Mouse (Mus musculus): ENCODE measurements around the gene Nrgn.
A peak's percentile ranks its signal among the peaks of the same experiment; 100 is the strongest.

Nrgn gene

DNA sequence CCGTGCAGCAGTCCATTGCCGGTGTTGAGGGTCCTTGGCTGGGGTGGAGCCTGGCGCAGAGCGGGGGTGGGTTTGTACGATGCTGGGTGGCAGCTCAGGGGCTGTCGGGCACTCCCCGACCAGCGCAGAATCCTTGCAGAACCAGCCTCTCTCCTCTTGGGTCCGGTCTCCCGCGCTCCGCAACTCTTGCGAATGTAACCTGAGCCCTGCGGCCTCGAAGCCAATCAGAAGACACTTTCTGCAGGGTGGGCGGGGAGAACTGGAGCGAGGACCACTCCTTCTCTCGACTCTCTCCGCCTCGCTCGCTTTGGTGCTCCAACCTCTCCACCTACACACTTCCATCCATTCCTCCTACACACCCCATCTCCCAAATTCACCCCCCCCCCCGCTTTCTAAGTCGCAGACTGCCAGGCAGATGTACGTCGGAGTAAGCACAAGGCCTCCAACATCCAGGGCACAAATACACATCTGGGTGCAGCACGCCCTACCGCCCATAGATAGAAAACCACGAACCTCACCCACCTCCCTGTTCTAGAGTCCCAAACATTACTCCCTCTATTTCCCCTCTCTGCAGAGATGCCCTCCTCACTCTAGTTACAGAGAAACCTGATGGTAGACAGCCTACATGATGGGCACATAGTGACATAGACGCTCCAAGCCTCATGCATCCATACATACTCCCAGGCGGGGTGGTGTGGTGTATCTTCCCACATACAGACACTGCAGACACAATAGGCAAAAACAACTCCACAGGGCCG lies at the start of gene Nrgn:
Nrgn (minus strand) TSS at position 369 of the 758 bp plus-strand sequence.
- peak; percentile 79 for DNase-seq (ENCODE audit: low spot score)

DNA sequence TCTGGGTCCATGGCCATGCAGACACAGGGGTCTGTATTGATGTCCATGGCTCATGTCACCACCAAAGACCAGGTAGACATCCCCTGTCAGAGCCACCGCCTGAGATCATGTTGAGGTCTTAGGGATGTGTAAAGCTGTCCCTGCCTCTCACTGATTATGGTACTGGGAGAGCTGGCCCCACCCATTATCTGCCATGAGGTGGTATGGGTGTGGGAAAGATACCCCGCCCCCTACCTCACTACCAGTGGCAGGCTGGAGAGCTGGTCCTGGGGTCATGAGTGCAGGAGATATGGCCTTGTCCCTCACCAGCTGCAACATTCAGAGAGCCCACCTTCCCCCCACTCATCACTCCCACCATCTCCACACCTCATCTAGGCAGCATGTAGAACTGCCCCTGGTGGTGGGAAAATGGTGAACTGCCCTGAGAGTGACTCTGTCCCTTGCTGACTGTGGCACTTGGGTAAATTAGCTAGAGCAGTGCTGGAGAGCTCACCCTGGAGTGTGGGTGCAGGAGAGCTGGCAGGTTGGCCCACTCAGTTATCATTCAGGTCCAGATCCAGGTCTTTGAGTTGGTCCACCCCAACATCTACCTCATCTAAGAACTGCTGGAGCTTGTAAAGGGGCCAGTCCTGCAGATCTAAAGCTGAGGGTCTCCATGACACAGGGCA lies 48.0 kb upstream of the Nrgn start:
- no peak for DNase-seq (ENCODE audit: low spot score)

DNA sequence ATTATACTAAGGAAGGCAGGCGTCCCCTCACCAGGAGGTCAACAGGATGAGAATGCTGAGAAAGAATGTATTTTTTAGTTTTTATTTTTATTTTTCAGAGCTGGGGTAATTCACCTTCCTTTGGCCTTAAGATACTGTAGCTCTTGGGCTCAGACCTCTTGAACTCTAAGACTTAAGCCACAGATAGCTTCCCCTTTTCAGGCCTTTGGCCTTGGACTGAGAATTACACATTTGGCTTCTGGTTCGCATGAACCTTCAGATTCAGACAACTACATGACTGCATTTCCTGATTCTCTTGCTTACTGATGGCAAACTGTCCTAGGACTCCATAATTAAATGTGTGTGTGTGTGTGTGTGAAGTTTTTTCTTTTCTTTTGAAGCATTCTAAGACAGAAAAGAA lies 45.9 kb upstream of the Nrgn start:
- no peak for DNase-seq (ENCODE audit: low spot score)

DNA sequence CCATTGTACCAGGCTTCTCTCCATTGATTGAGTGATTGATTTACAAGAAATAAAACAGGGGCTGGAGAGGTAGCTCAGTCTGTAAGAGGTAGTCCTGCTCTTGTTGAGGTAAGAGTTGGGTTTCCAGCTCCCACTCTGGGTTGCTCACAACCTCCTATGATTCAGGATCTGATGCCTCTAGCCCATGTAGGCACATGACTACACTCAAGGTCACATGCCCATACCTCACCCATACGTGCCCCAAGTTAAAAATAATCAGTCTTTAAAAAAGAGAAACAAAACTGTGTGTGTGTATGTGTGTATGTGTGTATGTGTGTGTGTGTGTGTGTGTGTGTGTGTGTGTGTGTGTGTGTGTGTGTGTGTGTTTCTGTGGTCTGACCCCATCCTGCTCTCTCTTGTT lies 42.9 kb upstream of the Nrgn start:
- DNase-seq (ENCODE audit: low spot score): no peak

DNA sequence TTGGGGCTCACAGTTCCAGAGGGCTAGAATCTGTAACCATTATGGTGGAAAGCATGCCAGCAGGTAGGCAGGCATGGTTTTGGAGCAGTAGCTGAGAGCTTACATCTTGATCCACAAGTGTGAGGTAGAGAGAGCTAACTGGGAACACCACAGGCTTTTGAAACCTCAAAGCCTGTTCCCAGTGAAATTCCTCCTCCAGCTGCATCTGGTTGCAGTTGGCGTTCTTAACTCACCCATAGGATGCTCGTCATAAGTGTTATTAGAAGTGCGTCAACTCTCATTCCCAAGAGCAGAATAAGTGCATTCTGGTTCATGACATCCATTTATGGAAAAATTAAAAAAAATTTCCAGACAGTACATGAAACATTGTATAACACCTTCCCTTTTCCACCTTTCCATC lies 41.0 kb upstream of the Nrgn start:
- DNase-seq (ENCODE audit: low spot score): no peak

DNA sequence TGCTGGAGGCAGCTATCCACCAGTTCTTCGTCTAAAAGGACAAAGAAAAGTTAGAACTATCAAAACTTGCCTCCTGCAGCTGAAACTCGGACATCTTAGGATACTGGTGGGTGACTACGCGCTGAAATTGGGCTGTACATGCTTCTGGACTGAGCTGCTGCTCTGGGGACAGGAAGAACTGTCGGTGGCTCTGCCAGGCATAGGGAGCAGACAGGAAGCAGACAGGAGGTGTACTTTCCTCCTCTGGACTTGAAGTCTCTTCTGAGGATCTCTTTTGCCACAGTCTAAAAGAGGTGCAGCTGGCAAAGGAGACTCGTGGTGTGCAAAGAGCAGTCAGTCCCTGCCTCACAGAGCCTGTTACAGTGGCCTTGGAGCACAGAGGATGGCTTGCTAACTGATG lies 39.9 kb upstream of the Nrgn start:
- DNase-seq (ENCODE audit: low spot score): no peak

DNA sequence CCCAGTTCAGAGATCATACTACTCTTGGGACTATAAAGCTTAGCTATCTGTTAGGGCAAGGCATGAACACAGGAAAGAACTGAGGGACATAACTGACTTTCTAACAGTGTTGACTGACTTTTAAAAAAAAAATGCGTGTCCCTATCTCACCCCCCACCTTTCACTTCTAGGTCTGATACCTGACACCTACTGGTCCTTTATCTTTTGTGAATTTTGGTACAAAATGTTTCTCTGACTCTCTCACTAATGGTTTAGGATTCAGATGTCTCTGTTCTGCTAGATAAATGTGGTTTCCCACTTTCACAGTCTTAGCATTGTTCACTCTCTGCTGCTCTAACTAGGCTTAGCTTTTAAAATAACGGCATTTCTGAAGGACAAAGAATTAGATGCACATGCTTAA lies 39.3 kb upstream of the Nrgn start:
- no peak for DNase-seq (ENCODE audit: low spot score)

DNA sequence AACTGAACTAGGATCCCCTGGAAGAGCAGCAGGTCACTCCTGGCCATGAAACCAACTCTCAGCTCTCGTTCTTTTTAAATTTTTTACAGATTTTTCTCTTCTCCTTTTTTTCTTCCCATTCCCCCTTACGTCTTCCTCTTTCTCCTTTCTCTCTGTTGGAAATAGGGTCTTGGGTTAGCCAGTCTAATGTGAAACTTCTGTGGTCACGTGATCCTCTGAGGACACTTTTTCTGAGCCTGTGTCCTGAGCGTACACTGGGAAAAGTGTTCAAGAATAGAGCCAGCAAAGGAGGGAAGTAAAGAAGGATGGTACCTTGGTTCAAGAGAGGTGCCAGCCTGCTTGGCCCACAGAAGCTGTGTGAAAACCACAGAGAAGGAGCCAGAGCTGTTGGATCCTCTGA lies 37.7 kb upstream of the Nrgn start:
- DNase-seq (ENCODE audit: low spot score): no peak

DNA sequence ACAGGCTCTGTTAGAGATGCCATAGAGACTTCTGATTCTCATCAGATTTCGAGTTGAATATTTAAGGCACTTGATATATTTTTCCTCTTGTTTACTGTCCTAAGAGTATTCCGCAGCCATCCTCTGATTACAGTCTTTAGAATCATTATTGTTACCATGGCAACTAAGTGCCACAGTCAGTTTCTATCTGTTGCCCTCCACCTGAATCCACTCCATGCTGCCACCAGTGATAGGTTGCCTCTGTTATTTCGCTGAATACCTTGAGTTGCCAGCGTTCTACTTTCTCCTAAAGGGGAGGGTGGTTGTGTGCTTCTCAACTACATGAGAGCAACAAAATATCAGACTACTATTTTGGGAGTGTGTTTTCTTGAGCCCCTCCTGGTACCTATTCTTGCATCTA lies 34.0 kb upstream of the Nrgn start:
- DNase-seq (ENCODE audit: low spot score): no peak

DNA sequence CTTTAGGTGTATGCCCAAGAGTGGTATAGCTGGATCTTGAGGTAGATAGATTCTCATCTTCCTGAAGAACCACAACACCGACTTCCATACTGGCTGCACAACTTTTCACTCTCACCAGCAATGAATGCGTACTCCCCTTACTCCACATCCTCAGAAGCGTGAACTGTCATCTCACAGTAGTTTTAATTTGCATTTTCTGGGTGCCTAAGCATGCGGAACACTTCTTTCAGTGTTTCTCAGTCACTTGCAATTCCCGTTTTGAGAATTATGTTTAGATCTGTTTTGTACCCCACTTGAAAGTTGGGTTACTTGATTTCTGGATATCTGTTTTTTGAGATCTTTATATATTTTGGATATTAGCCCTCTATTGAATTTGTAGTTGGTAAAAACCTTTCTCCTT lies 30.9 kb upstream of the Nrgn start:
- DNase-seq (ENCODE audit: low spot score): no peak

DNA sequence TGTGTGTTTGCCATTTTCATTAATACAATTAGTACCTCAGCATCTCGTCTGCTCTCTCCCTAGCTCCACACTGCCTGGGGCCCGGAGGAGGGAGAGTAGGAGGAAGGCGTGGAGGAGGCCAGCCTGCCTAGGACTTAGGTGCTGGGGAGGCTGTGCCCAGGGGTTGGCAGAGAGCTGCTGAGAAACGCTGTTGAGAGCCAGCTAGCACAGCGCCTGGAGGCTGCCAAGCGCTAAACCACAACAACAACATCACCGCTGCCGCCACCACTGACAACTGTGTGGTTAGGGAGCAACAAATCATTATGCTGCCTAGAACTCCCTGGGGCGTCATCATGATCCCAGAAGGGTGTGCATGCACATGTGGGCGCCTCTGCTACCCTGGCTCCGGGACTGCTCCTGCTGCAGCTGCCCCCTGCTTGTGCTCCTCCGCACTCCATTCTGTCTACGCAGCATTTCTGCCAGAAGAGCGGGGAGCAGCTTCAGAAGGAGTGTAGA lies 23.8 kb upstream of the Nrgn start:
- no peak for DNase-seq (ENCODE audit: low spot score)

DNA sequence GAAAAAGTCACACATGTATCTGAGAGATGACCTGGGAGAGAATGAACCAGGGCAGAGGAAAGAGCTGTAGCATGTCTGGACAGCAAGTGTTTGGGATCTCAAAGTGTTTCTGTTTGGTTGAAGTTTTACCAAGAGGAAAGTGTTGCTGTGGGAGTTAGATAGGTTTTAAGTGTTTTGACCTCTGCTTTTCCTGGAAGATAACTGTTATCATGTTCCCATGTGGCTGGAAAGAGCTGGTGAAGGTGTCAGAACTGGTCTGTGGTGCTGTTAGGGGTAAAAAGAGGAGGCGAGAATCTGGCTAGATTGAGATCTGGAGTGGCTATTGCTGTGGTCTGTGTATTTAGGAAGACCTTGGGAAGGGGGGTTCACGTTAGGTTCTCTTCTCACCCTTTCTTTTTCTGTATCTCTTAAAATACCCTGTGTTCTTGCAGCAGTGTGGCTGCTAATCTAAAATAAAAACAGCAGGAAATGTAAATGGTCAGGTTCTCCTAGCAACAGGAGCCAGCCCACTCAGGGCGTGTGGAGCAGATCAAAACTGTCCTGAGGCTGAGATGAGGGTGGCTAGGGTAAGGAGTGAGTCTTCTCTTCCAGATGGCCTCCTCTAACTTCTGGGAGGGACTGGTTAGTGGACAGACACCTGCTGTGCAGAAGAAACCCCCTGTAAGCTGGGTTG lies 19.6 kb upstream of the Nrgn start:
- DNase-seq (ENCODE audit: low spot score): no peak

DNA sequence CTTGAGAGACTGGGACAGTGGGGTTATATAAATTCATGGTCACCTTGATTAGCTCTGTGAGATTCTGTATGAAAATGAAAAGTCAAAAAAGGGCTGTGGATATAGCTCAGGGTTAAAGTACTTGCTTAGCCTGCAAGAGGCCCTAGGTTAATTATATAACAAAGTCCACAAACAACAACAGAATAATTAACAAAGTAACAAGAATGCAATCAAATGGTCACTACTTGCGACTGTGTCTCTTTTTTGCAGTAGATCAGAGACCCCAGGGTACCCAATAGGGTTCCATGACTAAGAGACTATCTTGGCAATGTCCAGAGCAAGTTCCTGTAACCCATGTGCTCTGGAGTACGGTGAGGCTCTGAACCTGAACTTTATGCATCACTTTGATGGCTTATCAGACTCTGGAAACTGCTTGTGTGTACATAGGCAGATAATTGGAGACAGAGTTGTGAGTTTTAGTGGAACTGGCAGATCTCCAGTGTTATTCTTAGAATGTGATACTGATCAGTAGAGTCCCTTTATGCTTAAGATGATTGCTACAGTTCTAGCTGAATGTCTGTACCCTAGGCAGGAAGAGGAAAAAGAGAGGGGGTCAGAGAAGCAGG lies 16.6 kb upstream of the Nrgn start:
- peak; percentile 51 for DNase-seq (ENCODE audit: low spot score)

DNA sequence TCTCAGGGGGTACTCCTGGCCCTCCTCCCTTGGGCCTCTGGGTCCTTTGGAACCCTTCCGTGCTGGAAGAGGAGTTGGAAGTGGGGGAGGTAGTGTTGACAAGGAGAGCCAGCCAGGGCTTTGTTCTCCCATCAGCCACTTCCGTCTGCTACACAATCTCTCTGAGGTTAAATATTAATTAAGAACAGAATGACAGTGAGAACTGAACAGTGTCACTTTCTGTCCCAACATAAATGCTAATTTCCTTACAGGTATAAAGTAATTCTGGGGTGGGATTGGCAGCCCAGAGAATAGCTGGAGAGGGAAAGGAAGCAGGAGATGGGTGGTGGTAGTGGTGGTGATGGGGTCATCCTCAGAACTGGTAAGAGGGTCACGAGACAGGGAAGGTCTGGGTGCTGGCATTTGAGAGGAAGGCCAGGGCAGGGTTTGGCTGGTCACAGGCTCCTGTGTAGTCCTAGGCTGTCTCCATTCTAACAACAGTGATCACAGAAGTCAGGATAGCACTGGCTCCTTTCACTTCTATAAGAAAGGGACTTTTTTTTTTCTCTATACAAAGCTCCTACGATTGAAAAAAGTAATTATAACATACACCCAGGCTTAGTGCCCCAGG lies 16.0 kb upstream of the Nrgn start:
- DNase-seq (ENCODE audit: low spot score): peak; percentile 26

DNA sequence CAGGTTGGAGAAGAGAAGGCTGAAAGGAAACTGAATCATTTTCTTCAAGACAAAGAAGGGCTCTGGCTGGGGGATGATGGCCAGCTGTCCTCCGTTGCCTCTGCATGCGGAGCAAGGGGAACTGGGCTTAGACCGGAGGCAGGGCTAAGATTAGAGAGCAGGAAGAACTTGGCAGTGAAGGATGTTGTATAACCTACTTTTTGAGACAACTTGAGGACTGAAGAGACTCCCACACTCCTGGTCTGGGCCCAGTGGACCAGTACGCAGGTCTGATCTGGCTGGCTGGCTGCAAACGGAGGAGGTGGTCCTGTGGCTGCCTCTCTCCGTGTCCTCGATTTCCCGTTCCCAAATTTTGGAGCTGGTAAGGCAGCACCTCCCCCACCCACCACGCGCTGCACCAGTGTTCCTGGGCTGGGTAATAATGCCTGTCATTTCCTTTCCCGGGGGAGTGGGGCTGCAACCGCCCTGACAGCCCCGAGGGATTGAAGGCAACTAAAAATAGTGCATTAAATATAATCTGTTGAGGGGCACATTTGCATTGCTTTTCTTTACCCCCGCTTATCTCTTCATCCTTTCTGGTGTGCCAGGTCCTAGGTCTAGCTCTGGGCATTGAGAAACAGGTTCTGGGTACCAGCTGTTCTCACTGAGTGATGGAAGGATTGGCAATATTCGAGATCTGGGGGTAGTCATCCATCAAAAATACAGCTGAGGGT lies 15.3 kb upstream of the Nrgn start:
- DNase-seq (ENCODE audit: low spot score): no peak

DNA sequence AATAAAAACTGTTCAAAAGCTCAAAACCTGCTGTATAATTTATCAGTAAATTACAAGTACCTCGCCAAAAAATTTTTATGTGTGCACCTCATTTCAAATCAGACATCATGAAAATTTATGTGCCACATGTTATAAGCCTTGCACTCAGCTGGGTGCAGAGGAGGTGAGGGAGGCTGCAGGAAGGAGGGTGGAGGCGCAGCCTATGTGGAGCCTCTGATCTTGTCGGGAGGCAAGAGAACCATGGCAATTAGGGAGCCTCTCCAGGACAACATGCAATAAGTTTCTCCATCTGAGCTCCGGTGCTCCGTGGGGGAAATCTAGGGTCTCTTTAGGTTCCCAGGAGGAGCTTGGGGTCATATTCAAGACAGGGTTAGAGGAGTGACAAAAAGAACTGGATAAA lies 14.8 kb upstream of the Nrgn start:
- DNase-seq (ENCODE audit: low spot score): no peak

DNA sequence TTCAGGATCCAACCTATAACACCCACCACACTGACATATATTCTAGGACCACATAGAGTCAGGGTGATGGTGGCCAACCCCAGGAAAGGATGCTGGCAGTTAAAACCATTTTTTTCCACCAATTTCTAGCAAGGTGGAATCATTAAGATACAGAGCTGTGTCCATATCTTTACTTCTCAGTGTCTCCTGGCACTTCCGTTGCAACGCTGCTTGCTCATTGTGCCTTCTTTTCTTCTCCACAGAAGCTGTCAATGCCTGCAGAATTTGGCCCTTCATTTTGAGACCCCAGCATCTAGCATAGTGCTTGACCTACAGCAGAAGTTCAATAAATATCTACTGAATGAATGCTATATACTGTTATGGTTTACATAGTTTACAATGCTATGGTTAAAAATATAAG lies 14.3 kb upstream of the Nrgn start:
- DNase-seq (ENCODE audit: low spot score): no peak

DNA sequence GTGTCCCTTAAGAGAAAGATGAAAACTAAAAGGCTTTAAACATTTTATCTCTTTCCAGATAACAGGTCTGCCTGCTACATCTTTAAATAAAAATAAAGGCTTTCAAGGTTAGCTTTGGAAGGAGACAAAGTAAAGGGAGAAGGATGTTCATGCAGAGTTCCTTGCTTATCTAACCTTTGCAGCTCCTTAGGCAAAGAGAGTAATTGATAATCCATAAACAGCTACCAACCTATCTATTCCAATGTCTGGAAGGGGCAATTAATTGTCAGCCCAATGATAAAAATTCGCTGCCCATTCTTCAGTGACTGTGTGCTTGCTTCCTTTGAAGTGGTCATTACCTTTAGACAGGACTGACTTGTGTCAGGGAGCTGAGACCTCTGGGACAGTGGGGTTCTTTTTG lies 11.1 kb upstream of the Nrgn start:
- DNase-seq (ENCODE audit: low spot score): no peak

DNA sequence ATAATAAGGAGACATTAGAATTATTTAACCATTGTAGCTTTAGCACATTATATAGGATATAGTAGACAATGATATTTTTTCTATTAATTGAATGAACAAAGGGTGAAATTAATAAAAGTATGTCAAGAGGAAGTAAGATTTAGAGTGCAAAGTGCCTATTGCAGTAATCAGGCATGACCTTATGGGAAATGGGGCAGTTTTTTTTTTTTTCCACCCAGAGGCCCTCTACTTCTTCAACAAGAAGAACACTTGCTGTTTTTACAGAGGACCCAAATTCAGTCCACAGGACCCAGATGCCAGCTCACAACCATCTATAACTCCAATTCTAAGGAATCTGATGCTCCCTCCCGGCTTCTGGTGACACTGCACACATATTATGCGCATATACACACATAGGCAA lies 7.9 kb upstream of the Nrgn start:
- DNase-seq (ENCODE audit: low spot score): no peak

DNA sequence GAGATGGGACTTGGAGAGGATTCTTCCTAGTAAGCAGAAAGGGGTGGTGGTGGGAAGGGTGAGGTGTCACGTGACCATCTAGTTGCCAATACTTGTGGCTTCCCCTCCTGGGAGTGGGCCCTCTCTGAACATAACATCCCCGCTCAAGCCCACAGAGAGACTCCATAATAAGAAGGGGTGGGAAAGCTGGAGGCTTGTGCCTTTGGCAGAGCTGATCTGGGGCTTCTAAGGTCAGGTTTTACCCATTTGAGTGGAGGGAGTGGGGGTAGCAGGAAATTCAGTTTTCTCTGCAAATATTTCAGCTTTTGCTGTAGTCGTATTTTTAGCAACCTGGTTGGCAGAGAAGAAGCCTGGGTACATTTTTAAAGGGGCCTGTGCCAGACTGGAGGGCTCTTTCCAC lies 3.7 kb upstream of the Nrgn start:
- DNase-seq (ENCODE audit: low spot score): no peak

DNA sequence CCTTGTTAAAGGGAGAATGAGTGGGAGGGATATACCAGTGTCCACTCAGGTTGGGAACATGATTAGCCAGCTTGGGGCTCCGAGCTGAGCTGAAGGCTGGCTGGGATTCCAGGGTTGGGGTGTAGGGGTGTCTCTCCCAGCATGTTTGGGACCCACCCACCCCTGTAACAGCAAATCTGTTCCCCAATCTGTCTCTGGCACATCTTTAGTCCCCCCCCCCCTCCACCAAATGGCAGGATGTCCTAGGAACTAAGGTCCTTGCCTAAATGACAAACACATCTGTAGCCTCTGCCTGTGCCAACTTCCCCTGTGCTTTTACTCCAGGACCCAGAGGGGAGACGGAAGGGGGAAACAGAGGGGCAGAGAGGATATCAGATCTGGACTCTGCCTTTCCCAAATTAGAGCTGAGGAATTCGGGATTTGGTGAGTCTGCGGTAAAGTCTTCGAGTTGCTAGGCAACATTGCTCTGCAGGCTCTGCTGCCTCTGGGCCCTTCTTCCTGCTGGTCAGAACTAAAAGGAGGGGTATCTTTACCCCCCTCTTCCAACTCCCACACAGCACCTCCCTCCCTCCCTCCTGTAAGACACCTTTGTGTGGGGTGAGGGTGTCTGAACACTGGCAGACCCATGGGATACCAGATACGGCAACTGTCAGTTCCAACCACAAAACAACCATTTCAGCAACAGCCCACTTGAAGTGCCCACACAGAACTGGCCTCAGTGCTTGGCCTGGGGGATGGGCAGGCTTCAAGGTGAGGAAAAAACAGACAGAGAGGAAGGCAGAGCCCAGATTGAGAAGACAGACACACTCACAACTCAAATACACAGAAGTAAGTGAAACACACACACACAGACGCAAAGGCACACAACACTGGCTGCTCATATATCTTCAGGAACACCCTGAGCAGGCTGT lies 2.4 kb upstream of the Nrgn start, which contains the start of gene Siae:
Siae (plus strand) TSS at position 861 of the 911 bp plus-strand sequence.
- DNase-seq (ENCODE audit: low spot score): no peak
